ENCODE assay signal across 15 mouse cellular contexts in genomic region chr6:89547951-89548350, GRCm38 (mm10).
"Had no signal": no experiment of that assay in that cellular context is flagged by ENCODE, and none has a peak within 500 bp of the region (broad histone marks: within the 10 kb centered on the region; RNA-seq: fewer than 3 reads in every experiment).

No protein-coding gene starts in this region.

- DNase-seq: retina, postnatal 1 day; right cerebral cortex, adult 18-20 months; right cerebral cortex, postnatal 14 days; right cerebral cortex, postnatal 25 days; right cerebral cortex, postnatal 4 days; spleen, adult 18-20 months; thymus, adult 18-20 months; thymus, adult 2 months; thymus, postnatal 14 days; thymus, postnatal 25 days; thymus, postnatal 36 days; thymus, postnatal 4 days had no signal

- H3K4me2 ChIP-seq: neural tube, embryonic 15.5 days; stomach, embryonic 15.5 days had no signal

- H3K9me3 ChIP-seq: neural tube, embryonic 15.5 days; stomach, embryonic 15.5 days had no signal

- H3K27ac ChIP-seq: neural tube, embryonic 15.5 days; stomach, embryonic 15.5 days; stomach, postnatal 0 days had no signal

- H3K4me3 ChIP-seq: neural tube, embryonic 15.5 days; stomach, embryonic 15.5 days had no signal

- H3K27me3 ChIP-seq: neural tube, embryonic 15.5 days; stomach, embryonic 15.5 days had no signal

- H3K9ac ChIP-seq: neural tube, embryonic 15.5 days; stomach, embryonic 15.5 days had no signal

- H3K36me3 ChIP-seq: neural tube, embryonic 15.5 days; stomach, embryonic 15.5 days had no signal

- H3K4me1 ChIP-seq: stomach, embryonic 15.5 days had no signal
